Mouse (Mus musculus) hindbrain, embryonic 13.5 days (tissue): ENCODE results near the gene Fbf1. TPM values are rescaled to one million over a fixed set of nuclear protein-coding genes. Genes with fewer than 3 reads are reported as not detected.
A peak's percentile ranks its signal among the peaks of the same experiment; 100 is the strongest.

ENCODE experiments used
- ATAC-seq: fragments of 200-750 bp; cut with Nextera tagmentation; 2 replicates; pipeline ENCODE4 v1.8.0; 2017; ENCODE audit warnings: moderate TSS enrichment; ENCODE audit not compliant: low FRiP score
- H3K27ac ChIP-seq: fragments of 300-500 bp; sonication (generic); 2 replicates; pipeline ENCODE4 v1.5.1; 2015; ENCODE audit warnings: inconsistent platforms, mild to moderate bottlenecking, moderate library complexity
- H3K27me3 ChIP-seq: fragments of 300-500 bp; sonication (generic); 2 replicates; pipeline ENCODE4 v1.6.1; 2015; ENCODE audit warnings: mild to moderate bottlenecking, inconsistent platforms
- H3K36me3 ChIP-seq: fragments of 300-500 bp; sonication (generic); 2 replicates; pipeline ENCODE4 v1.6.1; 2015; ENCODE audit warnings: mild to moderate bottlenecking, inconsistent platforms
- H3K4me1 ChIP-seq: fragments of 300-500 bp; sonication (generic); replicated peaks from 2 replicates; pipeline ENCODE4 v1.6.1; 2015; ENCODE audit warnings: inconsistent platforms
- H3K4me2 ChIP-seq: fragments of 300-500 bp; sonication (generic); 2 replicates; pipeline ENCODE4 v1.6.1; 2015; ENCODE audit warnings: inconsistent platforms, mild to moderate bottlenecking, moderate library complexity
- H3K4me3 ChIP-seq: fragments of 300-500 bp; sonication (generic); 2 replicates; pipeline ENCODE4 v1.5.1; 2015; ENCODE audit warnings: mild to moderate bottlenecking, inconsistent platforms
- H3K9ac ChIP-seq: fragments of 300-500 bp; sonication (generic); 2 replicates; pipeline ENCODE4 v1.6.1; 2015; ENCODE audit warnings: mild to moderate bottlenecking, inconsistent platforms
- H3K9me3 ChIP-seq: fragments of 300-500 bp; sonication (generic); 2 replicates; pipeline ENCODE4 v1.6.1; 2016; ENCODE audit warnings: inconsistent platforms
- WGBS: fragments of 180-500 bp; shearing (Covaris S2); methylation state at CpG from one replicate; pipeline ENCODE4 v1.1.7; 2015; 5-methylcytosine and 5-hydroxymethylcytosine counted together
- polyA plus RNA-seq: library from polyadenylated mRNA; unstranded; fragments of >200 nt; fragmentation: Nextera tagmentation; extraction: Ambion mirVana; gene quantifications from 2 replicates; pipeline ENCODE4 v1.2.1, GENCODE M21; 2015

Fbf1 gene
- polyA plus RNA-seq, 1 experiment from 2014 or later: 64.4 TPM

DNA sequence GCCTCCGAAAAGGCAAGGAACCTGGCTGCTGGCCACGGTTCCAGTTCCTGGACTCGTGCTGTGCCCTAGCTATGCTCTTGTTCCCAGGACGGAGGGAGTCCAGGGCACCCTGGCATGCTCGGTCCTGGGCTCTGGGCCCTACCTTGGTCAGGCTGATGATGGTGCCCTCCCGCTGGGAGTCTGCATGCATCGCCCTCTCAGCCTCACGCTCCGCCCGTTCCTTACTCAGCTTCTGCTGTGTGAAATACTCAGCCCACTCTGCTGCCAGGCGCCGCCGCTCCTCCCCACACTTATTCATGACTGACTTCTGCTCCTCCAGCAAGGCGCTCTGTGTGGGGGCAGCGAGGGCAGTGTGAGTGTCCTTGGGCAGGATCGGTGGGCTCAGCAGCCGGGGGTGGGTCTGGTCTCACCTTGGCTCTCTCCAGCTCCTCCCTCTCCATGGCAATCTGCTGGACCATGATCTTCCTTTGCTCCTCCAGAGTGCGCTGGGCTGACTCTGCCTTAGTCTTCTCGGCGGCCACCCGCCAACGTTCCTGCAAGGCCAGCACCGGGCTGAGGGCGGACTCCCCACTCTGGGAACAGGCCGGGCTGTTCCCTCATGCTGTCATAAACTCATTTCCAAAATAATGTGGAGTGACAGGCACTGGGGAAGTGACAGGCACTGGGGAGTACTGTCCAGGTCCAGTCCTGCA is 21.5 kb downstream of the Fbf1 start:
- peaks cover 100% of the 10 kb centered on the region for H3K36me3 ChIP-seq
- WGBS: 76% methylated on average over 25 of the region's 25 CpGs
- no peak for ATAC-seq
- H3K4me1 ChIP-seq: peaks cover 10% of the 10 kb centered on the region
- no peak overlapping the region for H3K9ac ChIP-seq
- no peak overlapping the region for H3K4me2 ChIP-seq
- H3K9me3 ChIP-seq: no peaks in the 10 kb centered on the region
- no peak overlapping the region for H3K4me3 ChIP-seq
- peak overlapping the region; percentile 48; the same call in 1 of the 2 replicates for H3K27ac ChIP-seq
- H3K27me3 ChIP-seq: no peaks in the 10 kb centered on the region

GRCm38 (mm10) chr11:116145481-116146293 is 22.3 kb downstream of the Fbf1 start:
- Histone ChIP-seq H3K9me3 (no peaks in the 10 kb centered on the region), H3K4me1 (peaks cover 10% of the 10 kb centered on the region), H3K4me3 (no peak overlapping the region), H3K27ac (peak overlapping the region; percentile 48), H3K9ac (no peak overlapping the region), H3K4me2 (no peak overlapping the region), H3K36me3 (peaks cover 95% of the 10 kb centered on the region), H3K27me3 (no peaks in the 10 kb centered on the region)
- no peak for ATAC-seq
- WGBS: 56% methylated on average over 18 of the region's 18 CpGs

- no peak overlapping the region for H3K27ac ChIP-seq
- ATAC-seq: no peak
- no peak overlapping the region for H3K9ac ChIP-seq
- peaks cover 73% of the 10 kb centered on the region for H3K36me3 ChIP-seq
- no peak overlapping the region for H3K4me2 ChIP-seq
- no peaks in the 10 kb centered on the region for H3K9me3 ChIP-seq
- H3K4me3 ChIP-seq: no peak overlapping the region
- H3K4me1 ChIP-seq: peaks cover 7% of the 10 kb centered on the region; the same call in 1 of the 2 replicates
- H3K27me3 ChIP-seq: no peaks in the 10 kb centered on the region
- 92% methylated on average over 3 of the region's 3 CpGs for whole genome bisulfite sequencing
Observed at GRCm38 (mm10) chr11:116143468-116143867, 24.5 kb downstream of the Fbf1 start.

- peaks cover 62% of the 10 kb centered on the region for H3K36me3 ChIP-seq
- H3K9me3 ChIP-seq: no peaks in the 10 kb centered on the region
- no peak overlapping the region for H3K9ac ChIP-seq
- peaks cover 16% of the 10 kb centered on the region for H3K4me1 ChIP-seq
- no peak overlapping the region for H3K27ac ChIP-seq
- no peak for ATAC-seq
- WGBS: 71% methylated on average over 10 of the region's 10 CpGs
- H3K4me2 ChIP-seq: no peak overlapping the region
- no peak overlapping the region for H3K4me3 ChIP-seq
- H3K27me3 ChIP-seq: no peaks in the 10 kb centered on the region
Observed at GRCm38 (mm10) chr11:116142211-116142991, 25.6 kb downstream of the Fbf1 start.

GRCm38 (mm10) chr11:116138468-116139138 is 29.4 kb downstream of the Fbf1 start, which contains the start of gene Mrpl38:
TSS of gene Mrpl38 (minus strand) at chr11:116138868.
- Histone ChIP-seq H3K27ac (peak within 1 kb of the TSS; percentile 83), H3K36me3 (peaks cover 52% of the 10 kb centered on the region), H3K4me2 (peak within 1 kb of the TSS; percentile 72), H3K4me1 (peaks cover 16% of the 10 kb centered on the region), H3K27me3 (no peaks in the 10 kb centered on the region), H3K9ac (peak within 1 kb of the TSS; percentile 82), H3K9me3 (no peaks in the 10 kb centered on the region), H3K4me3 (peak within 1 kb of the TSS; percentile 86)
- under 1% methylated on average over 58 of the region's 60 CpGs for WGBS
- ATAC-seq: peak; percentile 93

DNA sequence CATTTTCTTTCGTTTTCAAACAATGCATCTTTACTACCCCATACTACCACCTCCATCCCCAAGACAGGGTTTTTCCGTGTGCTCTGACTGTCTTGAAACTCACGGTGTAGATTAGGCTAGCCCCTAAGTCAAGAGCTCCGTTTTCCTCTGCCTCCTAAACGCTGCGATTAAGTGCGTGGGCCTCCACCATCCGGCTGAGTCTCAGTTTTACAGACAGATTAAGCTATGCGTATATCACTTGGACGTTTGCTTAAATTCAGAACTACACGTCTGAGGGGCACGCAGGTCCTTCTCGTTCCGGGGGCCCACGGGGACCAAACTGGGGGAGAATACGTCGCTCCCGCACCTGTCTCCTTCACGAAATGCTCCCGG is 29.9 kb downstream of the Fbf1 start:
- H3K27me3 ChIP-seq: no peaks in the 10 kb centered on the region
- H3K9ac ChIP-seq: peak overlapping the region; percentile 82
- peak overlapping the region; percentile 86 for H3K4me3 ChIP-seq
- peak overlapping the region; percentile 83 for H3K27ac ChIP-seq
- H3K36me3 ChIP-seq: peaks cover 52% of the 10 kb centered on the region
- no peaks in the 10 kb centered on the region for H3K9me3 ChIP-seq
- ATAC-seq: peak; percentile 6; the same call in 1 of the 2 replicates
- WGBS: under 1% methylated on average over 20 of the region's 20 CpGs
- peaks cover 16% of the 10 kb centered on the region for H3K4me1 ChIP-seq
- peak overlapping the region; percentile 72 for H3K4me2 ChIP-seq

- no peak for ATAC-seq
- WGBS: 90% methylated on average over 10 of the region's 10 CpGs
Observed at GRCm38 (mm10) chr11:116134171-116134570, 33.8 kb downstream of the Fbf1 start.

GRCm38 (mm10) chr11:116133497-116133896 is 34.5 kb downstream of the Fbf1 start:
- Histone ChIP-seq H3K4me1 (peaks cover 39% of the 10 kb centered on the region), H3K4me2 (no peak overlapping the region), H3K27ac (no peak overlapping the region), H3K9me3 (no peaks in the 10 kb centered on the region), H3K4me3 (no peak overlapping the region), H3K36me3 (peaks cover 47% of the 10 kb centered on the region), H3K9ac (no peak overlapping the region), H3K27me3 (0 out of 2 replicates have a peak, but pooled peaks cover 3% of the 10 kb centered on the region)
- 73% methylated on average over 5 of the region's 5 CpGs for WGBS
- ATAC-seq: no peak

More at GRCm38 (mm10) chr11:116134171-116134570, 33.8 kb downstream of the Fbf1 start:
- Histone ChIP-seq H3K4me2 (no peak overlapping the region), H3K27me3 (0 out of 2 replicates have a peak, but pooled peaks cover under 1% of the 10 kb centered on the region), H3K36me3 (peaks cover 47% of the 10 kb centered on the region), H3K27ac (no peak overlapping the region), H3K9ac (no peak overlapping the region), H3K4me3 (no peak overlapping the region), H3K4me1 (peaks cover 40% of the 10 kb centered on the region), H3K9me3 (no peaks in the 10 kb centered on the region)

- no peaks in the 10 kb centered on the region for H3K9me3 ChIP-seq
- 88% methylated on average over 16 of the region's 16 CpGs for WGBS
- no peak overlapping the region for H3K27ac ChIP-seq
- no peak overlapping the region for H3K4me3 ChIP-seq
- peaks cover 47% of the 10 kb centered on the region for H3K36me3 ChIP-seq
- H3K4me1 ChIP-seq: peaks cover 38% of the 10 kb centered on the region
- ATAC-seq: no peak
- H3K27me3 ChIP-seq: 0 out of 2 replicates have a peak, but pooled peaks cover 3% of the 10 kb centered on the region
- H3K4me2 ChIP-seq: no peak overlapping the region
- H3K9ac ChIP-seq: no peak overlapping the region
Observed at GRCm38 (mm10) chr11:116132366-116133333, 35.3 kb downstream of the Fbf1 start.

GRCm38 (mm10) chr11:116131349-116132170 is 36.4 kb downstream of the Fbf1 start:
- 85% methylated on average over 15 of the region's 15 CpGs for WGBS
- Histone ChIP-seq H3K4me2 (peak overlapping the region; percentile 71), H3K9ac (peak overlapping the region; percentile 82), H3K4me3 (peak overlapping the region; percentile 55), H3K9me3 (no peaks in the 10 kb centered on the region), H3K27ac (peak overlapping the region; percentile 93), H3K36me3 (peaks cover 47% of the 10 kb centered on the region), H3K27me3 (0 out of 2 replicates have a peak, but pooled peaks cover 3% of the 10 kb centered on the region), H3K4me1 (peaks cover 38% of the 10 kb centered on the region)
- no peak; the same call in 1 of the 2 replicates for ATAC-seq
